Comparison of ENCODE assay signal across 8 mouse cellular contexts in genomic region chr8:26627191-26627891, GRCm38 (mm10).
DNase-seq lines count a peak whose midpoint lies in the region; ATAC-seq lines count a peak whose summit lies in the region.

No protein-coding gene starts in this region.

- H3K4me1 ChIP-seq in embryonic facial prominence, embryonic 10.5 days: peaks cover 30% of the 10 kb centered on the region
- peaks cover 24% of the 10 kb centered on the region for H3K4me1 ChIP-seq in hindbrain, embryonic 12.5 days
- H3K4me1 ChIP-seq in neural tube, embryonic 15.5 days: peaks cover 34% of the 10 kb centered on the region
- H3K4me1 ChIP-seq in liver, embryonic 12.5 days: no peaks in the 10 kb centered on the region

- no peak overlapping the region for H3K4me3 ChIP-seq in embryonic facial prominence, embryonic 10.5 days
- H3K4me3 ChIP-seq in hindbrain, embryonic 12.5 days: no peak overlapping the region
- H3K4me3 ChIP-seq in neural tube, embryonic 15.5 days (replicated peaks): no peak overlapping the region
- no peak overlapping the region for H3K4me3 ChIP-seq in liver, embryonic 12.5 days

- no peaks in the 10 kb centered on the region for H3K36me3 ChIP-seq in embryonic facial prominence, embryonic 10.5 days (replicated peaks)
- no peaks in the 10 kb centered on the region for H3K36me3 ChIP-seq in hindbrain, embryonic 12.5 days
- H3K36me3 ChIP-seq in neural tube, embryonic 15.5 days: no peaks in the 10 kb centered on the region
- H3K36me3 ChIP-seq in liver, embryonic 12.5 days: no peaks in the 10 kb centered on the region

- 0 out of 2 replicates have a peak overlapping the region, but pooled peaks have one; percentile 13 for H3K9ac ChIP-seq in hindbrain, embryonic 12.5 days
- no peak overlapping the region for H3K9ac ChIP-seq in neural tube, embryonic 15.5 days (replicated peaks)
- H3K9ac ChIP-seq in liver, embryonic 12.5 days: no peak overlapping the region

- H3K4me2 ChIP-seq in hindbrain, embryonic 12.5 days (replicated peaks): 0 out of 2 replicates have a peak overlapping the region, but pooled peaks have one; percentile 13
- H3K4me2 ChIP-seq in neural tube, embryonic 15.5 days: peak overlapping the region; percentile 46
- no peak overlapping the region for H3K4me2 ChIP-seq in liver, embryonic 12.5 days

- H3K27ac ChIP-seq in embryonic facial prominence, embryonic 10.5 days (replicated peaks): peak overlapping the region; percentile 54
- peak overlapping the region; percentile 68 for H3K27ac ChIP-seq in hindbrain, embryonic 12.5 days
- peak overlapping the region; percentile 71 for H3K27ac ChIP-seq in neural tube, embryonic 15.5 days (replicated peaks)
- no peak overlapping the region for H3K27ac ChIP-seq in liver, embryonic 12.5 days

- peak; percentile 54; the same call in 1 of the 2 replicates for ATAC-seq in hindbrain, embryonic 12.5 days (ENCODE audit: low FRiP score)
- ATAC-seq in neural tube, embryonic 15.5 days (ENCODE audit: low FRiP score): peak; percentile 15; the same call in 1 of the 2 replicates
- no peak for ATAC-seq in megakaryocyte progenitor cell, adult 5-6 weeks (replicated peaks; ENCODE audit: poor library complexity)
- no peak for ATAC-seq in liver, embryonic 12.5 days

- 65% methylated on average over 18 of the region's 18 CpGs for WGBS in embryonic facial prominence, embryonic 10.5 days
- 46% methylated on average over 17 of the region's 18 CpGs for WGBS in hindbrain, embryonic 12.5 days
- WGBS in neural tube, embryonic 15.5 days: 30% methylated on average over 18 of the region's 18 CpGs
- WGBS in liver, embryonic 12.5 days (ENCODE audit: insufficient replicate concordance): 53% methylated on average over 12 of the region's 18 CpGs

- DNase-seq in kidney, postnatal 4 days: peak; percentile 41 to 61
- DNase-seq in kidney, postnatal 36 days: no peak
- peak; percentile 52 for DNase-seq in embryonic facial prominence, embryonic 10.5 days (ENCODE audit: low spot score)
- DNase-seq in adrenal gland, postnatal 14 days: no peak

- H3K9me3 ChIP-seq in embryonic facial prominence, embryonic 10.5 days: no peaks in the 10 kb centered on the region
- H3K9me3 ChIP-seq in hindbrain, embryonic 12.5 days (replicated peaks): no peaks in the 10 kb centered on the region
- H3K9me3 ChIP-seq in neural tube, embryonic 15.5 days (replicated peaks): no peaks in the 10 kb centered on the region
- H3K9me3 ChIP-seq in liver, embryonic 12.5 days (replicated peaks): no peaks in the 10 kb centered on the region

- H3K27me3 ChIP-seq in embryonic facial prominence, embryonic 10.5 days (replicated peaks; ENCODE audit: low read depth, poor library complexity, severe bottlenecking): peaks cover 15% of the 10 kb centered on the region
- H3K27me3 ChIP-seq in hindbrain, embryonic 12.5 days: peaks cover 5% of the 10 kb centered on the region; the same call in 1 of the 2 replicates
- no peaks in the 10 kb centered on the region; the same call in 1 of the 2 replicates for H3K27me3 ChIP-seq in neural tube, embryonic 15.5 days (replicated peaks)
- no peaks in the 10 kb centered on the region for H3K27me3 ChIP-seq in liver, embryonic 12.5 days (replicated peaks)

Comparison
In these comparisons a context has a peak if more than half of its experiments do, and no peak if none do; other contexts are left out.
1. DNase-seq: peak in kidney, postnatal 4 days (2 of 2) and embryonic facial prominence, embryonic 10.5 days (single experiment); none in kidney, postnatal 36 days (0 of 2) and adrenal gland, postnatal 14 days (single experiment).
2. ATAC-seq: peak in hindbrain, embryonic 12.5 days (single experiment) and neural tube, embryonic 15.5 days (single experiment); none in megakaryocyte progenitor cell, adult 5-6 weeks (single experiment) and liver, embryonic 12.5 days (single experiment).